Mouse (Mus musculus) adrenal gland, adult 8-10 months (tissue): Measurements from ENCODE around the gene Gm8206. TPM values are rescaled to one million over a fixed set of nuclear protein-coding genes. Genes with fewer than 3 reads are reported as not detected.
A peak's percentile ranks its signal among the peaks of the same experiment; 100 is the strongest.
"Not testable (repeated sequence)": the region's sequence is repeated elsewhere in the genome, so short reads cannot be mapped to it uniquely, and the experiment has no call there.

Experiments used
- DNase-seq: peaks from one replicate; pipeline ENCODE4 v3.0.0; 2022
- total RNA-seq, 4 experiments: library from RNA; stranded (reverse); gene quantifications; 2 replicates each; pipeline ENCODE4 v1.2.4; 2022

The Gm8206 gene
- under 1 TPM in 2 of 4 experiments, not detected in 2; 0.31 to 0.34 TPM for total RNA-seq

GRCm38 (mm10) chr14:6093842-6094241 lies at the start of gene Gm8206:
TSS of gene Gm8206 (minus strand) at chr14:6093942.
- not testable (repeated sequence) for DNase-seq

- not testable (repeated sequence) for DNase-seq
These were observed 32.0 kb upstream of the Gm8206 start, which contains the start of gene Gm3476 for GRCm38 (mm10) chr14:6125707-6126106. TSS of gene Gm3476 (minus strand) at chr14:6125807.

- peak; percentile 1 for DNase-seq
These were observed 14.7 kb upstream of the Gm8206 start, which contains the start of gene Gm3468 for GRCm38 (mm10) chr14:6108272-6108925. TSS of gene Gm3468 (minus strand) at chr14:6108665.

- not testable (repeated sequence) for DNase-seq
These were observed 13.8 kb upstream of the Gm8206 start for GRCm38 (mm10) chr14:6107500-6107899.

- DNase-seq: not testable (repeated sequence)
These were observed 35.6 kb downstream of the Gm8206 start, which contains the start of gene Gm6337 for GRCm38 (mm10) chr14:6058167-6058566. TSS of gene Gm6337 (minus strand) at chr14:6058267.

- peak; percentile 3 for DNase-seq
These were observed 106.6 kb downstream of the Gm8206 start for GRCm38 (mm10) chr14:5987136-5987535.

- DNase-seq: not testable (repeated sequence)
These were observed 114.7 kb downstream of the Gm8206 start, which contains the start of gene Gm3453 for GRCm38 (mm10) chr14:5979037-5979436. TSS of gene Gm3453 (minus strand) at chr14:5979137.

Other genes with a start within 250 kb of the Gm8206 start
- under 1 TPM in 1 of 4 experiments, not detected in 3; 0.35 TPM for gene Gm8237, start 213.6 kb downstream of the Gm8206 start, total RNA-seq
- under 1 TPM in 2 of 4 experiments, not detected in 2; 0.22 to 0.59 TPM for gene Gm3248, start 132.2 kb downstream of the Gm8206 start, total RNA-seq
- not detected for gene Gm3453, start 114.8 kb downstream of the Gm8206 start, total RNA-seq
- gene Gm6337, start 35.7 kb downstream of the Gm8206 start, total RNA-seq: not detected
- gene Gm3468, start 14.7 kb upstream of the Gm8206 start, total RNA-seq: under 1 TPM in 2 of 4 experiments, not detected in 2; 0.43 to 0.48 TPM
- gene Gm3476, start 31.9 kb upstream of the Gm8206 start, total RNA-seq: not detected
- gene Gm21560, start 125.3 kb upstream of the Gm8206 start, total RNA-seq: not detected
- gene Gm3411, start 193.3 kb upstream of the Gm8206 start, total RNA-seq: under 1 TPM in 2 of 4 experiments, not detected in 2; 0.31 to 0.92 TPM
- gene Gm21103, start 210.9 kb upstream of the Gm8206 start, total RNA-seq: not detected
- not detected for gene Gm3618, start 249.7 kb upstream of the Gm8206 start, total RNA-seq